Mouse (Mus musculus): ENCODE measurements around the gene Slc44a5. TPM values are rescaled to one million over a fixed set of nuclear protein-coding genes. Genes with fewer than 3 reads are reported as not detected.

Slc44a5 gene
- total RNA-seq (2017) = not detected in 2 replicates

- ATAC-seq (replicated peaks in 1 of 2; ENCODE audit: insufficient read depth in 1 of 2, low FRiP score in 2 of 2, low TSS enrichment in 1 of 2, low read depth in 1 of 2, poor library complexity in 2 of 2, severe bottlenecking in 2 of 2) = peak; percentile 42 to 45; a peak in 2 of 4 replicates
These were observed at the start of gene Slc44a5 for GRCm38 (mm10) chr3:153973171-153973948. Gene Slc44a5, plus strand, starts transcription at chr3:153973436.

DNA sequence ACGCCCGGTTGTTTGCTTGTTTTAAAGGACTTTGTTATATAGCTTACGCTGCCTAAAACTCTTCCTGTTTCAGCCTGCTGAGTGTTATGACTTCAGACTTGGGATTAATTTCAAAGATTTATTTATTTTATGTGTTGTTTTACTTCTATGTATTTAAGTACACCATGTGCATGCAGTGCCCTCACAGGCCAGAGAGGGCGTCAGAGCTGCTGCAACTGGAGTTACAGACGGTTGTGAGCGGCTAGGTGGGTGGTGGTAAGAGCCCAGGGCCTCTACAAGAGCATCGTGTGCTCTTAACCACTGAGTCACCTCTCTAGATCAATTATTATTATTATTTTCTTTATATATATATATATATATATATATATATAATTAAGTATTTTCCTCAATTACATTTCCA is 46.9 kb upstream of the Slc44a5 start:
- no peak for ATAC-seq (replicated peaks in 1 of 2; ENCODE audit: insufficient read depth in 1 of 2, low FRiP score in 2 of 2, low TSS enrichment in 1 of 2, low read depth in 1 of 2, poor library complexity in 2 of 2, severe bottlenecking in 2 of 2)

DNA sequence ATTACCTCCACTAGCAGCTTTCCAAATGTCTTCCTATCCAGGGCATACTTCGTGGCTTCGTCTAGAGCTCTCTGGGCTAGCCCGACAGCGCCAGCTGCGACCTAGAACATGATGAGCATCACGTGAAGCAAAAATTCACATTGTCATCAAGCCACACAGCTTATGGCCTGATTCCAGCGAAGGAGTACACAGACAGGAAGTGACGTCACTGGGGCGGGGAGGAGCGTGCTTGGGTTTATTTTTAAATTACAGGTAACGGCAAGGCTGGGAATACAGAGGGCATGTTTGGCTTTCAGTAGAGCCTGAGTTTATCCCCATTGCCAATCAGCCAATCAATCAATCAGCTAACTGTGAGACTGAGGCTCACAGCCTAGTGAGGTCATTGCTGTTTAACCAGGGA is 43.7 kb upstream of the Slc44a5 start:
- peak; percentile 12 to 53; a peak in 1 of 4 replicates for ATAC-seq (replicated peaks in 1 of 2; ENCODE audit: insufficient read depth in 1 of 2, low FRiP score in 2 of 2, low TSS enrichment in 1 of 2, low read depth in 1 of 2, poor library complexity in 2 of 2, severe bottlenecking in 2 of 2)

- no peak for ATAC-seq (replicated peaks in 1 of 2; ENCODE audit: insufficient read depth in 1 of 2, low FRiP score in 2 of 2, low TSS enrichment in 1 of 2, low read depth in 1 of 2, poor library complexity in 2 of 2, severe bottlenecking in 2 of 2)
These were observed 40.8 kb upstream of the Slc44a5 start for GRCm38 (mm10) chr3:153932461-153932860.

DNA sequence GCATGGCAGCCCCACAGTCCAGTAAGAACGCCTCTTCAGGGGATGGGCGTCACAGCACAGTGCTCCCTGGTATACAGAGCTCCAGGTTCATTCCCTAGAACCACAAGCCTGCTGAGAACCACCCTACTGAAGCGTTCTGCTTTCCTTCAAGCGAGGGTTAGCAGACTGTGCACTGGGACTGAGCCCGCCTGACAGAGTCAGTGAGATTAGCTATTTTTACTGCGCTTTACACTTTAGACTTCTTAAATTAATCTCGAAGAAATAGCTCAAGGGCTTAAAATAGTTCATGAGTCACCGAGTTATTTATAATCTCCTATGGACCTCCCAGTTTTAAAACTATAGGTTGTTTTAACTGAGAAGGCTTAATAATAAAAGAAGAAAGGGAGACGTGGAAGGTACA is 37.4 kb upstream of the Slc44a5 start:
- no peak for ATAC-seq (replicated peaks in 1 of 2; ENCODE audit: insufficient read depth in 1 of 2, low FRiP score in 2 of 2, low TSS enrichment in 1 of 2, low read depth in 1 of 2, poor library complexity in 2 of 2, severe bottlenecking in 2 of 2)

GRCm38 (mm10) chr3:153937116-153937810 is 36.0 kb upstream of the Slc44a5 start:
- ATAC-seq (replicated peaks in 1 of 2; ENCODE audit: insufficient read depth in 1 of 2, low FRiP score in 2 of 2, low TSS enrichment in 1 of 2, low read depth in 1 of 2, poor library complexity in 2 of 2, severe bottlenecking in 2 of 2) = no peak

GRCm38 (mm10) chr3:153940021-153940420 is 33.2 kb upstream of the Slc44a5 start:
- no peak for ATAC-seq (replicated peaks in 1 of 2; ENCODE audit: insufficient read depth in 1 of 2, low FRiP score in 2 of 2, low TSS enrichment in 1 of 2, low read depth in 1 of 2, poor library complexity in 2 of 2, severe bottlenecking in 2 of 2)

- no peak for ATAC-seq (replicated peaks in 1 of 2; ENCODE audit: insufficient read depth in 1 of 2, low FRiP score in 2 of 2, low TSS enrichment in 1 of 2, low read depth in 1 of 2, poor library complexity in 2 of 2, severe bottlenecking in 2 of 2)
These were observed 32.8 kb upstream of the Slc44a5 start for GRCm38 (mm10) chr3:153940486-153940885.

DNA sequence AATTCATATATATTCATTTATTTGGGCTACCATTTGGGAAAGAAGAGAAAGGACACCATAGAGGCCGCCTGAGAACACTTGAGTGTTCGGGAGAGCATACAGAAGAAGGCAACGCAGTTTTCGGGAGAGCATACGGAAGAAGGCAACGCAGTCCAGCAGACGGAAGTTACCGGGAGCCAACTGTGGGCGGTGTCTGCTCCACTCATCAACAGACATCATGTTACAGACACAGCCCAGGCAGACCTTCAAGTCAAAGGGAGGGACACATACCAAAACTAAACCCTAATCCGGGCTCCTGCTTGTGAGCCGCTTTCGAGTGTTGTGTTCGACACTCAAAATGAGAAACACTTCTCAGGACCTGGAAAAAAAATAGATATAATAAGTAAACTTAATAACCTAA is 31.6 kb upstream of the Slc44a5 start:
- ATAC-seq (replicated peaks in 1 of 2; ENCODE audit: insufficient read depth in 1 of 2, low FRiP score in 2 of 2, low TSS enrichment in 1 of 2, low read depth in 1 of 2, poor library complexity in 2 of 2, severe bottlenecking in 2 of 2) = no peak

DNA sequence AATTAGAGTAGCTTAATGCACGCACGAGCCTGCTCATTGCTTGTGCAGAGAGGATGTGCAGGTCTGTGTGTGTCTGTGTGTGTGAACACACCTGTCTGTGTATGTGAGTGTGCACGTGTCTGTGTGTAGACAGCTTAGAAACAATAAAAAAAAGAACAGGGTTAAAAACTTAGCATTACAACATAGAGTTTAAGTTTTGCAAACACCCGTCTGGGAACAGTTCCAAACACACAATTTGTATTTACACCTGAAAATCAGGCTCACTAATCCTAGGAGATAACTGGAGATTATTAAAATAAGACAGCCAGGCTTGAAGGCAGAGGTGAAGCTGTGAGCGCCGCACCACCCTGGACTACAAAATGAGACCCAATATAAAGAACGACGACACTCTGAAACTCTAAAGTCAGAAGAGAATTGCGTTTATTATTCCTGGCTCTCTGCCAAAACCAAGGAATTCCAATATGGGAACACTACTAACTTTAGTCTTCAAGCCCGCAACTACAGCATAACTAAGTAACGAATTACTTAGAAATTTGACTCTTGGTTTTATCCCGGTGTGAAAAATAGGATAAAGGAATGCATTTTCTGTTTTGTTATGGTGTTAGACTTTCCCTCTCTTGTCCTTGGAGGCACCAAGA is 30.1 kb upstream of the Slc44a5 start:
- no peak for ATAC-seq (replicated peaks in 1 of 2; ENCODE audit: insufficient read depth in 1 of 2, low FRiP score in 2 of 2, low TSS enrichment in 1 of 2, low read depth in 1 of 2, poor library complexity in 2 of 2, severe bottlenecking in 2 of 2)

DNA sequence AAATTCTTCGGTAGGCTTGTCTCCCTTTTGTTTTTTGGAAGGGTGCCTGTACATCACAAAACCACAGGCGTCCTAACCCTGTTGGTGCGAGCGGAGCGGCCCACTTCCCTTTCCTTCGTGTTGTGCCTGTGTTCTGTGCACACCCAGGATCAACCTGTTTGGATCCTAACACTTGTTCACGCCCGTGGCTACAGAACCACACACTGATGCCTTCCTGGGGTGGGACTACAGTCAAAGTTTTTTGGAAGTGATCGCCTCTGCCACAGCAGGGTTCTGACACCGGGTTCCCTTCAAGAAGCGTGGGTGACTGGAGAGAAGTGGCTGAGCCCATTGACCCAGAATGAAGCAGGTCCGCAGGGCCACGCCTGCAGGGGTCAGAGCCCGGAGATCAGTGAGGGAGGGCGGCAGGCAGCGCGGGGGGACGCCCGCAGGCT is 29.3 kb upstream of the Slc44a5 start:
- ATAC-seq (replicated peaks in 1 of 2; ENCODE audit: insufficient read depth in 1 of 2, low FRiP score in 2 of 2, low TSS enrichment in 1 of 2, low read depth in 1 of 2, poor library complexity in 2 of 2, severe bottlenecking in 2 of 2) = peak; percentile 50 to 65

DNA sequence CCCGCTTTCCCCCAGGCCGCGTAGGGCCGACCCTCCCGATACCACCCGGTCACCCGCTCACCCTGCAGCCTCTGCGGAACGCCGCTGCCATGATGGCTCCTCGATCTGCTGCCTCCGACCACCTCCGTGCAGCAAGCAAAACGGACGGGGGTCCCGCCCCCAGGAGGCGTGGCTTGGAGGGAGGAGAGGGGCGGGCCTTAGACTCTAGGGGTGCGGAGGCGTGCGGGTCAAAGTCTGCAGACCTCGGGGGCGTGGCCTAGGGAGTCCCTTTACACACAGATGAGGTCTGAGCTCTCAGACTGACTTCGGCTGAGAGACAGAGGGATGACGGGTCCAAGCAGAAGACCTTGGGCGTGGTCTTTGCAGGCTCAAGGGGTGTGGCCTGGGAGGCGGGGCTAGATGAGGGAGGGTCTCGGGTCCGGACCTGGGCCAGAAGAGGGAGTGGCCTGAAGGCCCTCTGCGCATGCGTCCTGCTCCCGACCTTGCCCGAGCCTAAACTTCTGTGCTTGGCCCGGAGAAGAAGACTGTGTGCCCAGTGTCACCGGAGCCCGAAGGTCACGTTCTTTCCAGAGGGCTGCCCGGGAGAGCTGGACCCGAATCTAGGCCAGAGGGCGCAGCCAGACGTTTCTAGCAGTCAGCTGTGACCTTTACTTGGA is 28.8 kb upstream of the Slc44a5 start, which contains the start of gene Acadm:
TSS of gene Acadm (minus strand) at position 298 of the 656 bp plus-strand sequence.
- peak; percentile 93 to 97 for ATAC-seq (replicated peaks in 1 of 2; ENCODE audit: insufficient read depth in 1 of 2, low FRiP score in 2 of 2, low TSS enrichment in 1 of 2, low read depth in 1 of 2, poor library complexity in 2 of 2, severe bottlenecking in 2 of 2)

- ATAC-seq (replicated peaks in 1 of 2; ENCODE audit: insufficient read depth in 1 of 2, low FRiP score in 2 of 2, low TSS enrichment in 1 of 2, low read depth in 1 of 2, poor library complexity in 2 of 2, severe bottlenecking in 2 of 2) = no peak
These were observed 26.0 kb upstream of the Slc44a5 start for GRCm38 (mm10) chr3:153947271-153947670.

- ATAC-seq (replicated peaks in 1 of 2; ENCODE audit: insufficient read depth in 1 of 2, low FRiP score in 2 of 2, low TSS enrichment in 1 of 2, low read depth in 1 of 2, poor library complexity in 2 of 2, severe bottlenecking in 2 of 2) = no peak
These were observed 25.1 kb upstream of the Slc44a5 start for GRCm38 (mm10) chr3:153948176-153948575.

DNA sequence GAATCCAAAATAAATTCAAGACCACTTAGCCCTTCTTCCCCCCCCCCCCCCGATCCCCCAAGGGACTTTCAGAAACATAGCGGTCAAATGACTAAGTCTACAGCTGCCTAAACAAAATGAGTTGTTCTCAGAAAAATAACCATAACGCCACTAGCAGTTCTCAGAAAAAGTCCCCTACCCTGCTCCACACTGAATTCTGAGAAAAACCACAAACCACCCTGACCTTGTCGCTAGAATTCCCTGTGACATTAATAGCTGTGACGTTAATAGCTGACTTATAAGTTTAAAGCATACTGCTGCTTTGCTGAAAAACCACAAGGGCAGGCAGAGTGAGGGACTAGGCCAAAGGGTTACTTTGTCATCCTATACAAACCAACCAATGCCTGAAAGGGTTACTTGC is 15.3 kb upstream of the Slc44a5 start:
- ATAC-seq (replicated peaks in 1 of 2; ENCODE audit: insufficient read depth in 1 of 2, low FRiP score in 2 of 2, low TSS enrichment in 1 of 2, low read depth in 1 of 2, poor library complexity in 2 of 2, severe bottlenecking in 2 of 2) = no peak

DNA sequence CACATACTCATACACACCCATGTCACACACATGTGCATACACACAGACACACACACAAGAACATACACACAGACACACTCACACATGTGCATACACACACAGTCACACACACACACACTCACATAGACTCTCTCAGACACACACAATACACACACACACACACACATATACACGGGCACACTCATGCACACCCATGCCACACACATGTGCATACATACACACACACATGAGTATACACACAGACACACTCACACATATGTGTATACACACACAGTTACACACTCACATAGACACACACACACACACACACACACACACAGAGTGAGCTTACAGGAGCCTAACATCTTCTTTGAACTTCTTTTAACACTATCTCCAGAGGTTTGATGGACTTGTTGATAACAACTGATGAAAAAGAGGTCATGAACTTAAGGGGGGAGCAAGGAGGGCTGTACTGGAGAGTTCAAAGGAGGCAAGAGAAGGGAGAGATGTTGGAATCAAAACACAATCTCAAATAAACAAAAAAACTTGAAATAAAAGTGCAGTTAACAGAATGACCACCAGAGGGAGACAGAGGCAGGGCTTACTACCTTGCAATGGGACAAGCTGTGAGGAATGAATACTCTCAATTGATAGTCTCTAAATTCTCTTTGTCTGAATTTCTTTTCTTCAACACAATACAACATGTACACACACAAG is 14.1 kb upstream of the Slc44a5 start:
- ATAC-seq (replicated peaks in 1 of 2; ENCODE audit: insufficient read depth in 1 of 2, low FRiP score in 2 of 2, low TSS enrichment in 1 of 2, low read depth in 1 of 2, poor library complexity in 2 of 2, severe bottlenecking in 2 of 2) = peak in 1 of 2 experiments; percentile 39; a peak in 1 of 4 replicates

GRCm38 (mm10) chr3:153959731-153960207 is 13.5 kb upstream of the Slc44a5 start:
- no peak for ATAC-seq (replicated peaks in 1 of 2; ENCODE audit: insufficient read depth in 1 of 2, low FRiP score in 2 of 2, low TSS enrichment in 1 of 2, low read depth in 1 of 2, poor library complexity in 2 of 2, severe bottlenecking in 2 of 2)

Data from hematopoietic stem cell, adult 5-6 weeks (primary cell).